Mouse (Mus musculus): ENCODE measurements at regions not wholly inside any gene's neighbourhood (a gene's known extent, or its start where the extent isn't known, plus 50 kb on each side); places are given as distances from the start of the nearest gene placed in this dataset.
A peak's percentile ranks its signal among the peaks of the same experiment; 100 is the strongest.

DNA sequence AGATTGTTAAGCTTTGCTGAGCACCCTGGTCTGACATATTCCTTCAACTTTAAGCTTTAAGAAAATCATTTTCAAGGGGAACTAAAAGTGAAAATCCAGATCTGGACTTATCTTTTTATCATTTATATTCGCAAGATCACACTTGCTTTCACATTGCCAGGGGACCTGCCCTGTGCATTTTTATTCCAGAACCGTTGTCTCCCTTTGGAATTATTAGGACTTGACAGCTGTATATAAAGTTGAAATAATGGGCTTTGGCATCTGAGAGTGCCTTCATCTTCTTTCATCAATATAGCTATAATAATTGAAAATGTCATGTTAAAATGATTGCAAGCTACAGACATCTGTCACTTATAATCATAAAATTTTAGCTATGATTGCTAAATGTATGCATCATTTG is 276.8 kb upstream of the Olfm3 start:
- Histone ChIP-seq H3K4me3 (replicated peaks; ENCODE audit: insufficient read depth, low read depth, low read length) (no peak overlapping the region), H3K27me3 (ENCODE audit: control insufficient read depth, insufficient read depth, low read length) (no peaks in the 10 kb centered on the region), H3K4me1 (ENCODE audit: control insufficient read depth, insufficient read depth, low read length) (no peaks in the 10 kb centered on the region), H3K27ac (ENCODE audit: insufficient read depth, low read length) (no peak overlapping the region)
- no peak for TF ChIP-seq CTCF (IDR thresholded peaks at IDR 0.05; ENCODE audit: borderline replicate concordance, insufficient read depth, low read depth, low read length)
- no peak for TF ChIP-seq POLR2A (IDR thresholded peaks at IDR 0.05; ENCODE audit: borderline replicate concordance, insufficient read depth, low read length)
- whole genome bisulfite sequencing: 62% methylated on average over 2 of the region's 2 CpGs
- no peak for DNase-seq

DNA sequence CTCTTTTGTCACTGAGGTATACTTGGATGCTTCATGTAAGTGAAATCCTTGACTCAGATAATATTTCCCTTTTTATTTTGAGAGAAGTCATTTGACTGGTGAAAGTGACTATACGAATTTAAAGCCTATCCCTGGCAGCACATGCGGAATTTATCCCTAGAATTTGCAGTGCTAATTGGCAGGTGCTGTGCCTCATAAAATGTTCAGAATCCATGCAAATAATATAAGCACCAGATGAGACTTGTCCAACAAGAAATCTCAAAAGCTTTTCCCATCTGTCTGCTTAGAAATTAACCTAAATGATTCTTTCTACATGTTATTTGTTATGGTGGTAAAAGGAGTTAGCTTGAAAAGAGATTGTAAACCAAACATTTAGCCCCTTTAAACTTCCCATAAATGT is 268.5 kb upstream of the Olfm3 start:
- H3K4me3 ChIP-seq (replicated peaks; ENCODE audit: insufficient read depth, low read depth, low read length): no peak overlapping the region
- no peak overlapping the region for H3K27ac ChIP-seq (ENCODE audit: insufficient read depth, low read length)
- no peaks in the 10 kb centered on the region for H3K4me1 ChIP-seq (ENCODE audit: control insufficient read depth, insufficient read depth, low read length)
- 71% methylated on average over 2 of the region's 2 CpGs for WGBS
- no peaks in the 10 kb centered on the region for H3K27me3 ChIP-seq (ENCODE audit: control insufficient read depth, insufficient read depth, low read length)
- TF ChIP-seq CTCF (IDR thresholded peaks at IDR 0.05; ENCODE audit: borderline replicate concordance, insufficient read depth, low read depth, low read length) (no peak), POLR2A (IDR thresholded peaks at IDR 0.05; ENCODE audit: borderline replicate concordance, insufficient read depth, low read length) (no peak)
- DNase-seq: no peak

GRCm38 (mm10) chr3:114647957-114648356 is 255.9 kb upstream of the Olfm3 start:
- Histone ChIP-seq H3K27me3 (ENCODE audit: control insufficient read depth, insufficient read depth, low read length) (no peaks in the 10 kb centered on the region), H3K4me1 (ENCODE audit: control insufficient read depth, insufficient read depth, low read length) (no peaks in the 10 kb centered on the region), H3K4me3 (replicated peaks; ENCODE audit: insufficient read depth, low read depth, low read length) (no peak overlapping the region), H3K27ac (ENCODE audit: insufficient read depth, low read length) (no peak overlapping the region)
- 76% methylated on average over 3 of the region's 3 CpGs for WGBS
- TF ChIP-seq CTCF (IDR thresholded peaks at IDR 0.05; ENCODE audit: borderline replicate concordance, insufficient read depth, low read depth, low read length): no peak
- TF ChIP-seq POLR2A (IDR thresholded peaks at IDR 0.05; ENCODE audit: borderline replicate concordance, insufficient read depth, low read length): no peak
- DNase-seq: no peak

- Histone ChIP-seq H3K27ac (ENCODE audit: insufficient read depth, low read length) (no peak overlapping the region), H3K4me1 (ENCODE audit: control insufficient read depth, insufficient read depth, low read length) (peaks cover 3% of the 10 kb centered on the region; the same call in 1 of the 2 replicates), H3K27me3 (ENCODE audit: control insufficient read depth, insufficient read depth, low read length) (no peaks in the 10 kb centered on the region), H3K4me3 (replicated peaks; ENCODE audit: insufficient read depth, low read depth, low read length) (no peak overlapping the region)
- WGBS: 11% methylated on average over 2 of the region's 2 CpGs
- TF ChIP-seq POLR2A (IDR thresholded peaks at IDR 0.05; ENCODE audit: borderline replicate concordance, insufficient read depth, low read length) (no peak), CTCF (IDR thresholded peaks at IDR 0.05; ENCODE audit: borderline replicate concordance, insufficient read depth, low read depth, low read length) (no peak)
- peak in 1 of 2 experiments; percentile 16 for DNase-seq
These were observed 205.9 kb upstream of the Olfm3 start for GRCm38 (mm10) chr3:114697946-114698345.

DNA sequence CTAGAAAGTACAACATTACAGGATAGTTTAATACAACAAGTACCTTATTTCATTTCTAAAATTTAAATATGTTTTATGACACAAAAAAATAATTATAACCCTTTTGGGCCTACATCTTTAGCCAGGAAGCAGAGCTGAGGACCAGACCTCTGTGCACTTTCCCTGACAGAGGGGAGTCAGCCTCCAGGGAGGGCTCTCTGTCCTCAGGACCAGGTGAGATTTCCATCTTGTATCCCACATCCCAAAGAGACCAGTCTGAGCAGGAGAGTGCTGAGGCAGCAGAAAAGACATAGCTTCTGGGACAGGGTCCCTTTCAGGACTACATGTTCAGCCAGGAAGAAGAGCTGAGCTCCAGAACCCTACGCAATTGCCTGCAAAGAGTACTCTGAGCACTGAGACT is 178.7 kb upstream of the Olfm3 start:
- Histone ChIP-seq H3K27ac (ENCODE audit: insufficient read depth, low read length) (no peak overlapping the region), H3K27me3 (ENCODE audit: control insufficient read depth, insufficient read depth, low read length) (no peaks in the 10 kb centered on the region), H3K4me1 (ENCODE audit: control insufficient read depth, insufficient read depth, low read length) (no peaks in the 10 kb centered on the region), H3K4me3 (replicated peaks; ENCODE audit: insufficient read depth, low read depth, low read length) (no peak overlapping the region)
- DNase-seq: no peak
- TF ChIP-seq POLR2A (IDR thresholded peaks at IDR 0.05; ENCODE audit: borderline replicate concordance, insufficient read depth, low read length) (no peak), CTCF (IDR thresholded peaks at IDR 0.05; ENCODE audit: borderline replicate concordance, insufficient read depth, low read depth, low read length) (no peak)
- WGBS: 97% methylated on average over 1 of the region's 1 CpGs

DNA sequence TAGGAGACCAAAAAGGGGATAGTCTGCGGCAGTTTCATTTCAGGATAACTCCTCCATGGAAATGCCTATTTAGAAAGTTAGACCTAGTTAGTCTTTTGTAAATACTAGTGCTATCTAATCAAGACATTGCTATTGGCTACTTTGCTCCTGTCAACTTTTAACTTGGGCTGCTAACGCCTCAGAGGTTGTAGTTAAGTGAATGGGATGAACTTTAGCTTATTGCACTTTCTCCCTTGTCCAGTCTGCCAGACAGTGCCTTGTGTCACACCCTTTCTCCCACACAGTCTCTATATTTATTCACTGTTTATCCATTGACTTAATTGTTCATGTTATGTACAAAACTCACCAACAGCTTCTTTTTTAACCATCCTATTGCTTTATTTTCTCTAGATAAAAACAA is 167.5 kb upstream of the Olfm3 start:
- H3K27ac ChIP-seq (ENCODE audit: insufficient read depth, low read length): no peak overlapping the region
- no peak for DNase-seq
- no peaks in the 10 kb centered on the region for H3K4me1 ChIP-seq (ENCODE audit: control insufficient read depth, insufficient read depth, low read length)
- H3K4me3 ChIP-seq (replicated peaks; ENCODE audit: insufficient read depth, low read depth, low read length): no peak overlapping the region
- TF ChIP-seq CTCF (IDR thresholded peaks at IDR 0.05; ENCODE audit: borderline replicate concordance, insufficient read depth, low read depth, low read length): no peak
- no peak for TF ChIP-seq POLR2A (IDR thresholded peaks at IDR 0.05; ENCODE audit: borderline replicate concordance, insufficient read depth, low read length)
- whole genome bisulfite sequencing: 84% methylated on average over 2 of the region's 2 CpGs
- no peaks in the 10 kb centered on the region for H3K27me3 ChIP-seq (ENCODE audit: control insufficient read depth, insufficient read depth, low read length)

GRCm38 (mm10) chr3:114744206-114744605 is 159.7 kb upstream of the Olfm3 start:
- Histone ChIP-seq H3K4me3 (replicated peaks; ENCODE audit: insufficient read depth, low read depth, low read length) (no peak overlapping the region), H3K4me1 (ENCODE audit: control insufficient read depth, insufficient read depth, low read length) (no peaks in the 10 kb centered on the region), H3K27ac (ENCODE audit: insufficient read depth, low read length) (no peak overlapping the region), H3K27me3 (ENCODE audit: control insufficient read depth, insufficient read depth, low read length) (no peaks in the 10 kb centered on the region)
- 86% methylated on average over 1 of the region's 1 CpGs for WGBS
- TF ChIP-seq POLR2A (IDR thresholded peaks at IDR 0.05; ENCODE audit: borderline replicate concordance, insufficient read depth, low read length) (no peak), CTCF (IDR thresholded peaks at IDR 0.05; ENCODE audit: borderline replicate concordance, insufficient read depth, low read depth, low read length) (no peak)
- no peak for DNase-seq

GRCm38 (mm10) chr3:114745131-114745530 is 158.7 kb upstream of the Olfm3 start:
- TF ChIP-seq POLR2A (IDR thresholded peaks at IDR 0.05; ENCODE audit: borderline replicate concordance, insufficient read depth, low read length): no peak
- no peak for TF ChIP-seq CTCF (IDR thresholded peaks at IDR 0.05; ENCODE audit: borderline replicate concordance, insufficient read depth, low read depth, low read length)
- Histone ChIP-seq H3K27ac (ENCODE audit: insufficient read depth, low read length) (no peak overlapping the region), H3K4me3 (replicated peaks; ENCODE audit: insufficient read depth, low read depth, low read length) (no peak overlapping the region), H3K27me3 (ENCODE audit: control insufficient read depth, insufficient read depth, low read length) (no peaks in the 10 kb centered on the region), H3K4me1 (ENCODE audit: control insufficient read depth, insufficient read depth, low read length) (no peaks in the 10 kb centered on the region)
- no peak for DNase-seq
